Mouse (Mus musculus) hindbrain, postnatal 0 days (tissue): ENCODE measurements around the gene Gtpbp10. TPM values are rescaled to one million over a fixed set of nuclear protein-coding genes. Genes with fewer than 3 reads are reported as not detected.

Source experiments
- ATAC-seq: fragments of 200-750 bp; cut with Nextera tagmentation; 2 replicates; pipeline ENCODE4 v1.8.0; 2017; ENCODE audit warnings: mild to moderate bottlenecking, moderate TSS enrichment, moderate library complexity
- DNase-seq: peaks from one replicate; pipeline ENCODE4 v3.0.0-alpha.2; 2015; ENCODE audit warnings: low spot score
- H3K27ac ChIP-seq: fragments of 300-500 bp; sonication (generic); 2 replicates; pipeline ENCODE4 v1.5.1; 2014; ENCODE audit warnings: mild to moderate bottlenecking
- H3K27me3 ChIP-seq: fragments of 300-500 bp; sonication (generic); 2 replicates; pipeline ENCODE4 v1.6.1; 2014; ENCODE audit warnings: low read length, mixed read lengths; ENCODE audit not compliant: insufficient read depth
- H3K36me3 ChIP-seq: fragments of 300-500 bp; sonication (generic); 2 replicates; pipeline ENCODE4 v1.6.1; 2014; ENCODE audit warnings: low read length, mixed read lengths; ENCODE audit not compliant: insufficient read depth
- H3K4me1 ChIP-seq: fragments of 300-500 bp; sonication (generic); 2 replicates; pipeline ENCODE4 v1.6.1; 2014; ENCODE audit warnings: antibody characterized with exemption, low read length, mixed read lengths; ENCODE audit not compliant: insufficient read depth
- H3K4me2 ChIP-seq: fragments of 300-500 bp; sonication (generic); 2 replicates; pipeline ENCODE4 v1.6.1; 2014; ENCODE audit warnings: low read depth, mild to moderate bottlenecking, low read length, moderate library complexity, mixed read lengths
- H3K4me3 ChIP-seq: fragments of 300-500 bp; sonication (generic); 2 replicates; pipeline ENCODE4 v1.5.1; 2014; ENCODE audit warnings: low read length
- H3K9ac ChIP-seq: fragments of 300-500 bp; sonication (generic); replicated peaks from 2 replicates; pipeline ENCODE4 v1.6.1; 2014; ENCODE audit warnings: mild to moderate bottlenecking, low read length, moderate library complexity, mixed read lengths
- H3K9me3 ChIP-seq: fragments of 300-500 bp; sonication (generic); 2 replicates; pipeline ENCODE4 v1.6.1; 2016; ENCODE audit warnings: low read length, mixed read lengths
- CTCF ChIP-seq: IDR thresholded peaks from 2 replicates; pipeline ENCODE4 v1.5.1; 2016; ENCODE audit warnings: antibody characterized with exemption, control low read depth, low read depth
- whole genome bisulfite sequencing: fragments of 180-500 bp; shearing (Covaris S2); extraction: QIAGEN DNeasy Blood & Tissue Kit; methylation state at CpG from one replicate; pipeline ENCODE4 v1.1.7; 2014; 5-methylcytosine and 5-hydroxymethylcytosine counted together
- polyA plus RNA-seq: library from polyadenylated mRNA; unstranded; fragments of >200 nt; fragmentation: Nextera tagmentation; extraction: Ambion mirVana; gene quantifications from 2 replicates; pipeline ENCODE4 v1.2.1, GENCODE M21; 2015
- total RNA-seq: library from RNA; depleted of rRNA; stranded (reverse); fragments of >200 nt; gene quantifications from 2 replicates; pipeline ENCODE4 v1.2.3, GENCODE M21; 2014; rRNA removed

Gtpbp10 gene
- total and polyA plus RNA-seq, 2 experiments from 2014 or later = 12.3 to 13.8 TPM

DNA sequence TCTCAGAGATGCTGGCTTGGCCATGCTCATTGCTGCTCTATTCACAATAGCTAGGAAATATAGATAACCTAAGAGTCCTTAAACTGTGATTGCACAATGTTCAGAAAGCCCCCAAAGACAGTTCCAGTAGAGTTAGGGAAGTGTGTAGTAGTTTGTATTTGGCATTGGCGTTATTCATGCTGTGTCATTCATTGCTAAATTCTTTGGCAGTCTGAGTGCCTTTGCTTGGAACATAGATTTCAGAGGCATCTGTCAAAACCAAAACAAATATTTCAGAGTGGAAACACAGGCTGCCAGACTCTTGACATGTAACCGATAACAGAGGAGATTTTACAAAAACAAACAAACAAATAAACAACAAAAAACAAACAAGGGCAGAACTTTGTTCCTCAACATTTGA lies 57.8 kb downstream of the Gtpbp10 start:
- H3K27me3 ChIP-seq = no peaks in the 10 kb centered on the region
- ATAC-seq (no peak), DNase-seq (peak; percentile 23)
- no peak overlapping the region for H3K9ac ChIP-seq
- no peak overlapping the region for H3K27ac ChIP-seq
- no peaks in the 10 kb centered on the region for H3K9me3 ChIP-seq
- 60% methylated on average over 2 of the region's 2 CpGs for WGBS
- no peak overlapping the region for H3K4me3 ChIP-seq
- no peaks in the 10 kb centered on the region for H3K4me1 ChIP-seq
- H3K4me2 ChIP-seq = no peak overlapping the region
- no peak for TF ChIP-seq CTCF
- no peaks in the 10 kb centered on the region for H3K36me3 ChIP-seq

DNA sequence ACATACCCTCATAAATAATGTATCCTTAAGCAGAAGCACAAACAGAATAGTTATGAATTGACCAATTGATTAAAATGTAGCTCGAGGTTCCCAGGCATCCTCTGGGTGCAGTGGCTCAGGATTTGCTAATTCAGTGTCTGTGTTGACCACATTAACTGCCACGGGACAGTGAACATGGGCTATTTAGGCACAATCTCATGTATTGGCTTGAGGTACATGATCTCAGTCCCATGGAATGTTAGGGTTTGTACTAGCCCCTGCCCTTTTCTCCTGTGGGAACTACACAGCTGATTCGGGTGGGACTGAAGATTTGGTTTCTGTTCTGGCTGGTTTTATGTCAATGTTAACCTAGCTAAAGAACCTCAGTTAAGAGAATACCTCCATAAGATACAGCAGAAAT lies 62.9 kb downstream of the Gtpbp10 start:
- no peaks in the 10 kb centered on the region for H3K9me3 ChIP-seq
- 53% methylated on average over 3 of the region's 3 CpGs for WGBS
- H3K4me3 ChIP-seq = no peak overlapping the region
- no peak overlapping the region for H3K9ac ChIP-seq
- H3K4me2 ChIP-seq = no peak overlapping the region
- H3K4me1 ChIP-seq = no peaks in the 10 kb centered on the region
- H3K27ac ChIP-seq = no peak overlapping the region
- no peaks in the 10 kb centered on the region for H3K27me3 ChIP-seq
- no peak for TF ChIP-seq CTCF
- H3K36me3 ChIP-seq = no peaks in the 10 kb centered on the region
- no peak for DNase-seq
- ATAC-seq = no peak

DNA sequence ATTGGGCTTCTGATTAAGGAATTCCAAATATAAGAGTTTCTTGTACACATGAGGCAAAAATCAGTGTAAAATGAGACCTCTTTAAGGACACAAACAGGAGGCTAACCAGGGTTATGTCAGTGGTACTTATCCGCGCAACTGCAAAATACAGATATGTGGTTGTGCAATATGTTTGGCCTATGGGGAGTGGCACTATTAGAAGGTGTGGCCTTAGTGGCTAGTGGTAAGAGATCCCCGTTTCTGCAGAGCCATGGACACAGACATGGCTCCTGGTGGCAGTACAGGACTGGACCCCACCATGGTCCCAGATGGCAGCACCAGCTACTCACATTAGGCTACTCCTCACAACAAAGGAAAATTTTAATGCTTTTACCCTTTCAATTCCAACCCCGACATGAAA lies 64.3 kb downstream of the Gtpbp10 start:
- no peak overlapping the region for H3K4me2 ChIP-seq
- 95% methylated on average over 4 of the region's 4 CpGs for WGBS
- H3K4me3 ChIP-seq = no peak overlapping the region
- no peak overlapping the region for H3K9ac ChIP-seq
- H3K36me3 ChIP-seq = no peaks in the 10 kb centered on the region
- no peak for TF ChIP-seq CTCF
- H3K9me3 ChIP-seq = no peaks in the 10 kb centered on the region
- no peaks in the 10 kb centered on the region for H3K27me3 ChIP-seq
- no peak overlapping the region for H3K27ac ChIP-seq
- no peaks in the 10 kb centered on the region for H3K4me1 ChIP-seq
- DNase-seq (no peak), ATAC-seq (no peak)

DNA sequence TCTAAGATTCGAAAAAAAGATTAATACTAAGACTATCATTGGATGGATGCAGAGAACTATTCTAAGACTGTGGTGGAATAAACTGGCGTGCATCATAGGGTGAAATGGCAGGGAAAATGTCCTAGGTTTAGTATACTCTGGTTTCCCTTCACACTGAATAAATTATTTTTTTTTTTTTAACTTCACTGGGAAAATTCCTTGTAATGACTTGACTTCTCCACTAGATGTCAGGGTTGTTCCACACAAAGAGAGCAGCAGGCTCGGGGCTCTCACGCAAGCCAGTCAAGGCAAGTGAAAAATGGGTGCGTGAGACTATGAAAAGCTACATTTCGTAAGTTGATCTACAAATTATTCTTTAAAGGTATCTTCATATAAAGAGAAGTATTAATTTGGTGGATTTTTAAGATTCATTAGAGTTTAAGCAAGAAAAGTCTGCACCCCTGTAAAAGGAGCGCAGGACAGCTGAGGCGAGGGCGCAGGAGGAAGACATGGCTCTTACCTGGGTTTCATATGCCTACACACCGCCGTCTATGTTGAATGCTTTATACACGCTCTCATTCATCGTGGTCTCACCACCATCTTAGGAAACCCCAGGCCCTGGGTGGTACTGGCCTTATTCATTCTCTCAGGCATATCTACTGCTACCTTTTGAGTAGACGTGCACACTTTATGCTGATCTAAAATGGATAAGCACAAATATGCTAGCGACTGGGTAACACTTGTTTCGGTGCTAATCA lies 64.9 kb downstream of the Gtpbp10 start:
- H3K4me2 ChIP-seq = no peak overlapping the region
- TF ChIP-seq CTCF = peak; percentile 87
- no peak overlapping the region for H3K9ac ChIP-seq
- no peaks in the 10 kb centered on the region for H3K4me1 ChIP-seq
- H3K27ac ChIP-seq = no peak overlapping the region
- DNase-seq (peak; percentile 79), ATAC-seq (peak; percentile 76)
- H3K27me3 ChIP-seq = no peaks in the 10 kb centered on the region
- WGBS = 39% methylated on average over 16 of the region's 16 CpGs
- no peaks in the 10 kb centered on the region for H3K9me3 ChIP-seq
- H3K36me3 ChIP-seq = no peaks in the 10 kb centered on the region
- no peak overlapping the region for H3K4me3 ChIP-seq

DNA sequence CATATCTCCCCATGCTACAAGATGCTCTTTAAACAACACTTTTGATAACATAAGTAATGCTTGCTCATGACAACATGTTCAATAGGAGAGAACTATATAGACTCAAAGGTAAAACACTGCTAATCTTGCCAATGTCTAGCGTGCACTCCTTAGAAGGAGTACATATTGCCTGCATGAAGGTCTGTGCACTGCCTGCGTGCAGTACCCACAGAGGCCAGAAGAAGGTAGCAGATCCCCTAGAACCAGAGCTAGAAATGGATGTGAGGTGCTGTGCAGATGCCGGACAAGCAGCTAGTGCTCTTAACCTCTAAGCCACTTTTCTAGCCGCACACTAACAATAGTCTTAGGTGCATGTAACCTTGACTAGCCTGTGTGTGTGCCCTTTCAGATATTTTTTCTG lies 67.2 kb downstream of the Gtpbp10 start:
- no peak for ATAC-seq
- Histone ChIP-seq H3K4me2 (no peak overlapping the region), H3K4me1 (no peaks in the 10 kb centered on the region), H3K4me3 (no peak overlapping the region), H3K9me3 (no peaks in the 10 kb centered on the region), H3K36me3 (no peaks in the 10 kb centered on the region), H3K27me3 (no peaks in the 10 kb centered on the region), H3K27ac (no peak overlapping the region), H3K9ac (no peak overlapping the region)
- WGBS = 97% methylated on average over 4 of the region's 4 CpGs
- peak; percentile 35; the same call in 1 of the 2 replicates for TF ChIP-seq CTCF
- no peak for DNase-seq

Other genes starting within 250 kb of the Gtpbp10 start
- 63.1 and 63.9 TPM in 2 replicates for gene Cdk14, start 139.2 kb downstream of the Gtpbp10 start, total RNA-seq
- 50.9 and 53.0 TPM in 2 replicates for gene Cdk14, start 139.2 kb downstream of the Gtpbp10 start, polyA plus RNA-seq
- not detected in 2 replicates for gene 1700015F17Rik, start 80.4 kb downstream of the Gtpbp10 start, total RNA-seq
- gene 1700015F17Rik, start 80.4 kb downstream of the Gtpbp10 start, polyA plus RNA-seq = 0.30 TPM in 1 of 2 replicates, not detected in the other
- gene Cldn12, start 44.6 kb downstream of the Gtpbp10 start, total RNA-seq = 17.6 and 17.7 TPM in 2 replicates
- 11.9 and 12.0 TPM in 2 replicates for gene Cldn12, start 44.6 kb downstream of the Gtpbp10 start, polyA plus RNA-seq
- 6.1 and 9.3 TPM in 2 replicates for gene Gm8773, start 14.3 kb upstream of the Gtpbp10 start, total RNA-seq
- 8.5 and 10.2 TPM in 2 replicates for gene Gm8773, start 14.3 kb upstream of the Gtpbp10 start, polyA plus RNA-seq
- 9.8 and 77.8 TPM in 2 replicates for gene Cfap69, start 104.7 kb upstream of the Gtpbp10 start, total RNA-seq
- gene Cfap69, start 104.7 kb upstream of the Gtpbp10 start, polyA plus RNA-seq = 8.0 and 9.8 TPM in 2 replicates
- gene Steap2, start 135.0 kb upstream of the Gtpbp10 start, total RNA-seq = 18.5 and 23.6 TPM in 2 replicates
- 6.7 and 6.8 TPM in 2 replicates for gene Steap2, start 135.0 kb upstream of the Gtpbp10 start, polyA plus RNA-seq
- gene Steap1, start 189.8 kb upstream of the Gtpbp10 start, total RNA-seq = 0.43 and 2.6 TPM in 2 replicates
- gene Steap1, start 189.8 kb upstream of the Gtpbp10 start, polyA plus RNA-seq = 4.6 and 4.7 TPM in 2 replicates